Mouse (Mus musculus): Measurements from ENCODE around the gene Clic1. TPM values are rescaled to one million over a fixed set of nuclear protein-coding genes. Genes with fewer than 3 reads are reported as not detected.
A peak's percentile ranks its signal among the peaks of the same experiment; 100 is the strongest.

Gene Clic1
- polyA plus RNA-seq, 1 experiment from 2014 or later, result 396 TPM

DNA sequence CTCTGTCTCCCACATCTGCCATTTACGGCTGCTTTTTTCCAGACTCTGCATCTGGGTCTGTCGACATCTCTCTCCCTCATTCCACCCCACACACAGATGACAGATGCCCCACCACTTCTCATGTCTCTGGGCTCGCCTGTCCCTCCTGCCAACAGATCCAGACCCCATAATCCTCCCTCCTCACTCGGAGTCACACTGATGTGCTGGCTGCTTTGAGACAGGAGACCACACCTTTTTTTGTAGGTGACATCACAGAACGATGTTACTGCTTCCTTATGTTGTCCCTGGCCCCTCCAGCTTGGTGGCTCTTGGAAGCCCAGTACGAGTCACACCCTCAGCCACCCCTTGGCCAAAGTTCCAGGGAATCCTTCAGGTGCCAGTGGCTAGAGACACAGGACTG is 30.5 kb downstream of the Clic1 start:
- Histone ChIP-seq H3K9me3 (replicated peaks; ENCODE audit: control insufficient read depth, low read length) (no peaks in the 10 kb centered on the region), H3K27me3 (ENCODE audit: control insufficient read depth, insufficient read depth, low read length) (no peaks in the 10 kb centered on the region), H3K4me3 (replicated peaks; ENCODE audit: low read length) (no peak overlapping the region), H3K4me2 (ENCODE audit: low read depth, low read length) (no peak overlapping the region), H3K9ac (ENCODE audit: low read length) (0 out of 2 replicates have a peak overlapping the region, but pooled peaks have one; percentile 27), H3K36me3 (ENCODE audit: control insufficient read depth, insufficient read depth, low read length) (no peaks in the 10 kb centered on the region), H3K4me1 (ENCODE audit: control insufficient read depth, insufficient read depth, low read length) (peaks cover 10% of the 10 kb centered on the region), H3K27ac (ENCODE audit: low read length) (no peak overlapping the region)
- no peak for ATAC-seq (ENCODE audit: insufficient read depth, low FRiP score)
- WGBS, result 49% methylated on average over 6 of the region's 6 CpGs

DNA sequence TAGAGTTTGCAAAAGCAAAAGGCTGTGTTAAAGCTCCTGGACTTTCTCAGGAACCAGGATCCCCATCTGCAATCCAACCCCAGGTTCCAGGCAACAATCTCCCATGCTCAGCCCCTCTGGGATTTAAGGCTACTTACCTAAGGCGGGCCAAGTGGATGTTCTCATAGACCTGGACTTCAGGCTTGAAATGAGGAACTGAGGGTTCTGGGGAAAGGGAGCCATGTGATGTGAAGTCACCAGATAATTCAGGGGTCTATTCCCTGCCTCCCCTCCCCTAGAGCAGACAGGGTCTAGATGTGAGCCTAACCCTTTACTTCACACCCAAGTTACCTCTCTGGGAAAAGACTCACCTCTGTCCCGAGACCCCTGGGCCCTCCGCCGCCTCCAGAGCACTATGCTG is 30.9 kb downstream of the Clic1 start:
- Histone ChIP-seq H3K36me3 (ENCODE audit: control insufficient read depth, insufficient read depth, low read length) (no peaks in the 10 kb centered on the region), H3K27me3 (ENCODE audit: control insufficient read depth, insufficient read depth, low read length) (no peaks in the 10 kb centered on the region), H3K4me3 (replicated peaks; ENCODE audit: low read length) (no peak overlapping the region), H3K4me2 (ENCODE audit: low read depth, low read length) (no peak overlapping the region), H3K27ac (ENCODE audit: low read length) (no peak overlapping the region), H3K9me3 (replicated peaks; ENCODE audit: control insufficient read depth, low read length) (no peaks in the 10 kb centered on the region), H3K9ac (ENCODE audit: low read length) (no peak overlapping the region), H3K4me1 (ENCODE audit: control insufficient read depth, insufficient read depth, low read length) (peaks cover 10% of the 10 kb centered on the region)
- WGBS, result 79% methylated on average over 4 of the region's 4 CpGs
- no peak for ATAC-seq (ENCODE audit: insufficient read depth, low FRiP score)

DNA sequence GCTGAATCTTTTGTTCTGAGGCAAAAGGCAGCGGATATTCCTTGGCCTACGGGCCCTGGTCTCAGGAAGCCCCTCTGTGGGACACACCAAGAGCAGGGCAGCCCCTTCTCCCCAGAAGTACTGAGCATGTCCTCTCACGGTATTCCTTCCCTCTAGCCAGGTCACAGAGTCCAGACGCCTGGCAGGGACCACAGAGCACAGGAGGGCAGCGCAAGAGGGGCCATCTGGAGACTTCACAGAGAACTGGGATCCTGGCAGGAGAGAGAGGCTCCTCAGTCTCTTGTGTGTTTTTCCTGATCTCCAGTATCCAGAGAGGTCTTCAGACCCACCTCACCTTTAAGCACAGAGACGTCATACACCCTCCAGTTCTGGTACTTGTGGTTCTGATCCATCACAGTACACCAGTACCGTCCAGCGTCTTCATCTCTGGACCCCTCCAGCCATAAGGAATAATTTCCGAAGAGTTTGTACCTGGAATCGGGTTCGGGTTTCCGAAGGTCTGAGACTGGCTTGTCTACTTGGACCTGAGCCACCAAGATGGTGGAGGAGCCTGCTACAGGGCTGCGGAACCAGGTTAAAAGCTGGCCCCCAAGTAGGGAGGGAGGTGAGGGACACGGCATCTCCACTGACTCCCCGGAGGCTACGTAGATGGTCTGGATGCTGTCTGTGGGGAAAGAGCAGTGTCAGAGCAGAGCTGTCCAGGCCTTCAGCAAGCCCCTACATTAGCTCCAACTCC is 33.2 kb downstream of the Clic1 start:
- Histone ChIP-seq H3K27me3 (ENCODE audit: control insufficient read depth, insufficient read depth, low read length) (no peaks in the 10 kb centered on the region), H3K4me1 (ENCODE audit: control insufficient read depth, insufficient read depth, low read length) (peaks cover 6% of the 10 kb centered on the region), H3K9ac (ENCODE audit: low read length) (no peak overlapping the region), H3K36me3 (ENCODE audit: control insufficient read depth, insufficient read depth, low read length) (no peaks in the 10 kb centered on the region), H3K4me3 (replicated peaks; ENCODE audit: low read length) (no peak overlapping the region), H3K9me3 (replicated peaks; ENCODE audit: control insufficient read depth, low read length) (no peaks in the 10 kb centered on the region), H3K27ac (ENCODE audit: low read length) (no peak overlapping the region), H3K4me2 (ENCODE audit: low read depth, low read length) (no peak overlapping the region)
- ATAC-seq (ENCODE audit: insufficient read depth, low FRiP score), result no peak
- 87% methylated on average over 16 of the region's 16 CpGs for WGBS

DNA sequence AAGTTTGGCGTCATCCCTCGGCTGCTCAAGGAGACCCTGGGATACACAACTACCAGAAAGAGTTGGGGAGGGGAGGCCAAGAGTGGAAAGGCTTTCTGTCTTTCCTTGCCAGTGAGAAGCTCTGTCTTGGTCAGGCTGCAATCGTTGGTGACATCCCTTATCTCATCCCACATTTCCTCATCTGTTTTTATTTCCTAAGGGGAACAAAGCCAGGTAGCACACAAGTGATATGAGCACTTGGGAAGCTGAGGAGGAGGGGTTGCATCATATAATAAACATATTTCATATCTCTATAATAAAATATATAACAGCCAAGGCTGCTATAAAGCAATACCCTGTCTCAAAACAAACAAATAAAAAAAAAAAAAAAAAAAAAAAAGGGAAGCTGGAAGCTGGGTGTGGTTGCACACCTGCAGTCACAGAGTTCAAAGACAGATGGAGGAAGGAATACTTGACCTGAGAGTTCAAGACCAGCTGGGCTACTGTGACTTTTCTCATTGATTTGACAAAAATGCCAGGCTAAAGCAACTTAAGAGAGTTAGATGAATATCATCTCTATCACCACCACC is 34.2 kb downstream of the Clic1 start:
- H3K4me3 ChIP-seq (replicated peaks; ENCODE audit: low read length), result no peak overlapping the region
- H3K4me1 ChIP-seq (ENCODE audit: control insufficient read depth, insufficient read depth, low read length), result peaks cover 6% of the 10 kb centered on the region
- H3K9me3 ChIP-seq (replicated peaks; ENCODE audit: control insufficient read depth, low read length), result no peaks in the 10 kb centered on the region
- 68% methylated on average over 3 of the region's 3 CpGs for WGBS
- H3K27me3 ChIP-seq (ENCODE audit: control insufficient read depth, insufficient read depth, low read length), result no peaks in the 10 kb centered on the region
- no peak overlapping the region for H3K27ac ChIP-seq (ENCODE audit: low read length)
- no peak overlapping the region for H3K4me2 ChIP-seq (ENCODE audit: low read depth, low read length)
- no peak overlapping the region for H3K9ac ChIP-seq (ENCODE audit: low read length)
- no peaks in the 10 kb centered on the region for H3K36me3 ChIP-seq (ENCODE audit: control insufficient read depth, insufficient read depth, low read length)
- ATAC-seq (ENCODE audit: insufficient read depth, low FRiP score), result no peak

DNA sequence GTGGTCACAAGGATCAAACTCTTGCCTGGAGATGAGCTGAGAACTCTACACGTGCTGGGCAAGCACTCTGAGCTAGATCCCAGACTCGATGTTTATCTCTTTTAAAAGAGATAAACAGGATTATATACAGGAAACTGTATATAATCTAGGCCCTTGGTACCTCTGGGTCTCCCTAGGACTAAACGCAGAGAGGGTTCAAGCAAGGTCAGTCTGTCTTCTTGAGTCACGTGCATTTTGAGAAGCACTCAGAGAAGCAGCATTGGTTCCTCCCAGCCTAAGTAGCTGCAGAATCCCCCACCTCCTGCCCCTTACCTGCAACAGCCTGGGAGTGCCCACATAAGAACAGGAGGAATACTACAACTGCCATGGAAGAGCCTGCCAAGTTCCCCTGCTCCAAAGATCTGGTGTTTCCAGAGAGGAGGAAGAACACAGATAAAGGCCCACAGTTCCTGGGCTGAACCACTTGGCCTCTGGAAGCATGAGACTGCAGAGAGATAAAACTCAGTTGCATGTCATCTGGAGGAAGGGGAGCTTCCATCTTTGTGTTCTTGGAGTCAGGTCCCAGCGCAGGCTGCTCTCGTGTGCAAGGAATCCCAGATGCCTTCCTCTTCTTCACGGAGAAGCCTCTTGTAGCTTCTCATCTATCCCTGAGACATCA is 35.6 kb downstream of the Clic1 start, which contains the start of gene Ly6g6f:
Gene Ly6g6f, minus strand, starts transcription at position 403 of the 658 bp plus-strand sequence.
- peaks cover 4% of the 10 kb centered on the region for H3K4me1 ChIP-seq (ENCODE audit: control insufficient read depth, insufficient read depth, low read length)
- WGBS, result 62% methylated on average over 7 of the region's 7 CpGs
- no peak within 1 kb of the TSS for H3K4me3 ChIP-seq (replicated peaks; ENCODE audit: low read length)
- H3K4me2 ChIP-seq (ENCODE audit: low read depth, low read length), result no peak within 1 kb of the TSS
- no peak within 1 kb of the TSS for H3K27ac ChIP-seq (ENCODE audit: low read length)
- H3K36me3 ChIP-seq (ENCODE audit: control insufficient read depth, insufficient read depth, low read length), result no peaks in the 10 kb centered on the region
- H3K27me3 ChIP-seq (ENCODE audit: control insufficient read depth, insufficient read depth, low read length), result no peaks in the 10 kb centered on the region
- H3K9me3 ChIP-seq (replicated peaks; ENCODE audit: control insufficient read depth, low read length), result no peaks in the 10 kb centered on the region
- H3K9ac ChIP-seq (ENCODE audit: low read length), result no peak within 1 kb of the TSS
- ATAC-seq (ENCODE audit: insufficient read depth, low FRiP score), result no peak

DNA sequence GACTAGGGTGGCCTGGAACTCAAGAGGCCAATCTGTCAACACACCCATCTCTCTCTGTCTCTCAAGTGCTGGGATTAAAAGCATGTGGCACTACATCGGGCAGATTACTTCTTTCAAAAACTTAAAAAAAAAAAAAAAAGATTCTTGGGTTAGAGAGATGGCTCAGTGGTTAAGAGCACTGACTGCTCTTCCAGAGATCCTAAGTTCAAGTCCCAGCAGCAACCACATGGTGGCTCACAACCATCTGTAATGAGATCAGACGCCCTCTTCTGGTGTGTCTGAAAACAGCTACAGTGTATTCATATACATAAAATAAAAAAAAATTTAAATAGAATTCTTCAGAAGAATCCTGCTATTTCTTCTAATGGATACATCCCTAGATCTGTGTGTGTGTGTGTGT is 38.4 kb downstream of the Clic1 start:
- Histone ChIP-seq H3K9me3 (replicated peaks; ENCODE audit: control insufficient read depth, low read length) (no peaks in the 10 kb centered on the region), H3K9ac (ENCODE audit: low read length) (no peak overlapping the region), H3K4me3 (replicated peaks; ENCODE audit: low read length) (no peak overlapping the region), H3K4me1 (ENCODE audit: control insufficient read depth, insufficient read depth, low read length) (peaks cover 4% of the 10 kb centered on the region), H3K4me2 (ENCODE audit: low read depth, low read length) (no peak overlapping the region), H3K36me3 (ENCODE audit: control insufficient read depth, insufficient read depth, low read length) (peaks cover 12% of the 10 kb centered on the region; the same call in 1 of the 2 replicates), H3K27me3 (ENCODE audit: control insufficient read depth, insufficient read depth, low read length) (no peaks in the 10 kb centered on the region), H3K27ac (ENCODE audit: low read length) (no peak overlapping the region)
- ATAC-seq (ENCODE audit: insufficient read depth, low FRiP score), result no peak
- WGBS, result 59% methylated on average over 2 of the region's 2 CpGs

DNA sequence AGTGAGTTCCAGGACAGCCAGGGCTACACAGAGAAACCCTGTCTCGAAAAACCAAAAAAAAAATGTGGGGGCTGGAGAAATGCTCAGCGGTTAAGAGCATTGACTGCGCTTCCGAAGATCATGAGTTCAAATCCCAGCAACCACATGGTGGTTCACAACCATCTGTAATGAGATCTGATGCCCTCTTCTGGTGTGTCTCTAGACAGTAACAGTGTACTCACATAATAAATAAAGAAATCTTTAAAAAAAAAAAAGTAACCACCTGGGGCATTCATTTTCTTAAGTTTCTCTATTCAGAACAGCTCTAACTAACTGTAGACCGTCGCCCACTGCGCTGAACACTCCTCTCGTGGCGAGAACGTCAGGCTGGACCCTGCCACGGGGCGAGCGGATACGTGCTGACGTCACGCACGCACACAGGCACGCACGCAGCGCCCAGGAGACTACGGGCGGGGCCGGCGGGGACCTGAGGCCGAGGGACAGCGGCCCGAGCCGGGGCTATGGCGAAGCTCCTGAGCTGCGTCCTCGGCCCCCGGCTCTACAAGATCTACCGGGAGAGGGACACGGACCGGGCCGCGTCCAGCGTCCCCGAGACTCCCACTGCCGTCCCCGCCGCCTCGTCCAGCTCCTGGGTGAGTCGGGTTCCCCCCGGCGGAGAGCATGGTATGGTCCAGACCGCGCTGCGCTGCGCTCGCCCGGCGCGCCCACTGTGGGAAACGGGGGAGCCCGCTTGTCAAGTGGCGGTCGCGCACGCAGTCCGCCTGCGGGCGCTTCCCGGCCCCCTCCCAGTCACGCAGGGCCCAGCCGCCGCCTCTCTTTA is 39.3 kb downstream of the Clic1 start, which contains the start of gene Abhd16a:
Gene Abhd16a, plus strand, starts transcription at position 439 of the 820 bp plus-strand sequence.
- Histone ChIP-seq H3K4me3 (replicated peaks; ENCODE audit: low read length) (peak within 1 kb of the TSS; percentile 67), H3K27ac (ENCODE audit: low read length) (peak within 1 kb of the TSS; percentile 97), H3K36me3 (ENCODE audit: control insufficient read depth, insufficient read depth, low read length) (peaks cover 12% of the 10 kb centered on the region; the same call in 1 of the 2 replicates), H3K27me3 (ENCODE audit: control insufficient read depth, insufficient read depth, low read length) (no peaks in the 10 kb centered on the region), H3K4me2 (ENCODE audit: low read depth, low read length) (peak within 1 kb of the TSS; percentile 75), H3K9me3 (replicated peaks; ENCODE audit: control insufficient read depth, low read length) (no peaks in the 10 kb centered on the region), H3K4me1 (ENCODE audit: control insufficient read depth, insufficient read depth, low read length) (peaks cover 4% of the 10 kb centered on the region), H3K9ac (ENCODE audit: low read length) (peak within 1 kb of the TSS; percentile 93)
- peak; percentile 99 for ATAC-seq (ENCODE audit: insufficient read depth, low FRiP score)
- WGBS, result 3% methylated on average over 62 of the region's 67 CpGs

DNA sequence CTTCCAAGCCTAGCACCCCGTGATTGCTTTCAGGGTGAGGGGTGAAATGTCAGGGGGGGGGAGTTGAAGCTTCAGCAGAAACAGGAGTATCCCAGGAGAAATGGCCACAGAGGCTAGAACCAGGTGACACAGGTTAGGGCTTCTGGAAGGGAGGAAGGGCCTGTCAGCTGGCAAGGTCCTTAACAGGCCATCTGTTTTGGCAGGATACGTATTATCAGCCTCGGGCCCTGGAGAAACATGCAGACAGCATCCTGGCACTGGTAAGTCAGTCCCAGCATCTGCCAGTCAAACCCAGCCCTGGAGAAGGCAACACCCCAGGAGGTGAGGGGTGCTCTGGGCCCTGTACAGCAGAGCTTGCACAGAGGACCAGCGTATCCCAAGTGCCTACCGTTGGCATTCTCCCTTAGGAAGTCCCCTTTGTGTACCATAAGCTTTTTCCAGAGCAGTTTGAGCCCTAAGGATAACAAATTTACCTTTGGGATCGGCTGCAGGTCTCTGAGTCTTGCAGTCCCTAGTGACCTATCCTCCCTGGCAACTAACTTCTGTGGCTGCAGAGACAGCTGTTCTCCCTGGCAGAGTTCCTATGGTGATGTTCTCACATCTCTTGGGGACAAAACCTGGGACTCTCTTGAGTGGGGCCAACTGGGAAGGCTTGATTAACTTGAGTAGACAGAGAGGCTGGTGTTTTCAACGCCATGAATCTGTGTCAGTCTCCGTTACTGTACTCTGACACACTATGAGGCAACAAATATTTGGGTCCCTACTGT is 40.6 kb downstream of the Clic1 start:
- Histone ChIP-seq H3K4me2 (ENCODE audit: low read depth, low read length) (peak overlapping the region; percentile 75), H3K27me3 (ENCODE audit: control insufficient read depth, insufficient read depth, low read length) (no peaks in the 10 kb centered on the region), H3K9me3 (replicated peaks; ENCODE audit: control insufficient read depth, low read length) (no peaks in the 10 kb centered on the region), H3K36me3 (ENCODE audit: control insufficient read depth, insufficient read depth, low read length) (peaks cover 12% of the 10 kb centered on the region; the same call in 1 of the 2 replicates), H3K27ac (ENCODE audit: low read length) (peak overlapping the region; percentile 97; the same call in 1 of the 2 replicates), H3K4me1 (ENCODE audit: control insufficient read depth, insufficient read depth, low read length) (peaks cover 4% of the 10 kb centered on the region), H3K4me3 (replicated peaks; ENCODE audit: low read length) (peak overlapping the region; percentile 67), H3K9ac (ENCODE audit: low read length) (peak overlapping the region; percentile 93)
- no peak for ATAC-seq (ENCODE audit: insufficient read depth, low FRiP score)
- WGBS, result 59% methylated on average over 8 of the region's 8 CpGs
